Mouse (Mus musculus) liver, postnatal 0 days (tissue): ENCODE measurements around the gene A3galt2.

Experiments
- CTCF ChIP-seq: sonication (generic); IDR thresholded peaks from 2 replicates; pipeline ENCODE4 v1.5.1; 2016; ENCODE audit warnings: antibody characterized with exemption, low read depth
- EP300 ChIP-seq: IDR thresholded peaks from 2 replicates; pipeline ENCODE4 v1.6.1; 2016; ENCODE audit warnings: antibody characterized with exemption, low read depth, mild to moderate bottlenecking

DNA sequence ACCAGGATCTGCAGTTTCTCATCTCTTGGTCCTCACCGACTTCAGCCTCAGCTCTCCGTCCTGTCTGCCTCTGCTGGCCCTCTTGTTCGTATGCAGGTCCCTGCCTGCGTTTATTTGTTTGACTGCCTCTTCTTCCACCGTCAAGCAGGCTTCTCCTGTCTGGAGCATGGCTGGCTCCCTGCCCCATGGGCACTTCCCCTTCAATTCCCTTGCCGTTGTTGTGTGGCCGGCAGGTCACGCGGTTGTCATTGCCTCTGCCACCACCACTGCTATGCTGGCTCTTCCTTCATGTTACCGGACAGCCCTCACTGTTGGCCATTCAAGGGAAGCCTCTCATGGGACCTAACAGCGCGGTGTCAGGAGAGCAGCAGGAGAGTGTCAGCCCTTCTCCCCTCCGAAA lies 13.0 kb downstream of the A3galt2 start:
- TF ChIP-seq EP300: no peak
- TF ChIP-seq CTCF: no peak
